Mouse (Mus musculus) megakaryocyte, embryonic 14.5 days (primary cell): ENCODE measurements around the gene Arpc3.

Source experiments
- FLI1 ChIP-seq: IDR thresholded peaks from 2 replicates; pipeline ENCODE4 v1.6.1; 2012; ENCODE audit warnings: low read length, inconsistent platforms, mixed read lengths
- GATA1 ChIP-seq: IDR thresholded peaks from 3 replicates; pipeline ENCODE4 v1.6.1; 2012; ENCODE audit warnings: mixed read lengths, low read length, inconsistent platforms, borderline replicate concordance

GRCm38 (mm10) chr5:122393887-122394286 lies 2.2 kb downstream of the Arpc3 start:
- no peak for TF ChIP-seq GATA1
- TF ChIP-seq FLI1, result no peak
